Mouse (Mus musculus) kidney, adult 9 months (tissue): Measurements from ENCODE around the gene Fat2.

Source experiments
- DNase-seq: peaks from one replicate; pipeline ENCODE4 v3.0.0; 2022

Fat2 gene

GRCm38 (mm10) chr11:55329868-55330772, 6.2 kb downstream of the Fat2 start:
- no peak for DNase-seq

GRCm38 (mm10) chr11:55327558-55328409, 8.6 kb downstream of the Fat2 start:
- no peak for DNase-seq

GRCm38 (mm10) chr11:55327111-55327510, 9.3 kb downstream of the Fat2 start:
- DNase-seq = no peak

DNA sequence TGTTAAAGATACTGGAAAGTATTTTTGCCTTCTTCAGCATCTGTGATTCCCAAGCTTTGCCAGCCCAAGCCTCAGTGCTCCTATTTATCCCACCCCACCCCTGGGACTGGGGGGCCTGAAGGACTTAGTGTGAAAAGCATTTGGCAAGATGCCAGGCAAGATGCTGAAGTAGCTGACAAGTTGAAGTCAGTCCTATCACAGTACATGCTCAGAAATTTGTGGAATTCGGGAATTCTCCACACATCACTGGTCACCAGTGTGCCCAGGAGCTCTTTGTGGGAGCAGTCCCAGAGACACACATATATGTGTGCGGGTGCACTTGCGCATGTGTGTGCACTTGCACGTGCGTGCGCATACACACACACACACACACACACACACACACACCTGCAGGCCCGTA, 10.2 kb downstream of the Fat2 start:
- peak; percentile 4 for DNase-seq

- DNase-seq = no peak
Observed at GRCm38 (mm10) chr11:55323854-55324253, 12.5 kb downstream of the Fat2 start.

DNA sequence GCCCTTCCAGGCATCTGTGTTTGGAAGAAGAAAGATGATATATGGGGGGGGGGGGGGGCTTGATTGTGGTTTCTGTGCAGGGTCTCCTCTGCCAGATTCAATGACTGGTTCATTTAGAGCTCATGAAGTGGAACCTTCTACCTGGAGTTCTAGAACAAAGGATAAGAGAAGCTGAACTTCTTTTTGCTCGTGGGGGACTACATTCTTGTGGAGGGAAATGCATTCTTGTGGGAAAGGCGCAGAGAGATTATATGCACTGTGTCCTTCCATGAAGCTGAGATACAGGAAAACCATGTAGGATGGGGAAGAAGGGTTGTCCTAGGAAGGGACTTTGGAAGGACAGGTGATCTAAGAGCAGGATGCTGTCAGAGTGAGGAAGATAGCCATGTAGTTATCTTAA, 15.4 kb downstream of the Fat2 start:
- DNase-seq = no peak

DNA sequence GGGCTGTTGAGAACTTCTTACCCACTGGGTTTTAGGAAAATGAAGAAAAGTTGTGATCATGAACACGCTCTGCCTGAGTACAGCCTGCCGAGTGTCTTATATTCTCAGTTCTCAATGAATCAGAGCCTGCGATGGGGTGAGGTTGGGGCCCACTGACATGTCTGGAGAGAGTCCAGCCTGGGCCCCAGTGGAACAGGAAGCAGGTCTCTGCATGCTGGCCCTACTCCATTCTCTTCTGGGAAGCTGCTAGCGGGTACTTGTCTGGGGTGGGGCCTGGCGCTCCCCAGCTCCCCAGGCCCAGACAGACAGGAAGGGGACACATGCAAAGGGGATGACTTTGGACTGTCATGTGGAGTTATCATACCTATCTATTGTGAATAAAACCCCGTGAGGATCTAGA, 20.4 kb downstream of the Fat2 start:
- no peak for DNase-seq

DNA sequence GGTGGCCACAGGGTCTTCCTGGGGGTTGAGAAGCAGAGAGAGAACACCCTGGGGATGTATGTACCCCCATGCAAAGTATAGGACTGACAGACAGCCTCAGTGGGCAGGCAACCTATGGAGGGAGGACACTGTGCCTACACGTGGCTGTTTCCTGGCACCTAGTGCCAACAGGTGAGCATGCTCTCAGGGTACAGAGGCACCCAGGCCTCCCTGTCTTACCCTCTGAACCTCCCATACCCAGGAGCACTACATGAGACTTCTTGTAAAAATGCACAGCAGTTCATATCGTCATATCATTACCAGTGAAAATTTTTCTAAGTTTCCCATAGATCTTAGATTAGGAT, 21.7 kb downstream of the Fat2 start:
- no peak for DNase-seq

- DNase-seq = no peak
Observed at GRCm38 (mm10) chr11:55313768-55314703, 22.3 kb downstream of the Fat2 start.

DNA sequence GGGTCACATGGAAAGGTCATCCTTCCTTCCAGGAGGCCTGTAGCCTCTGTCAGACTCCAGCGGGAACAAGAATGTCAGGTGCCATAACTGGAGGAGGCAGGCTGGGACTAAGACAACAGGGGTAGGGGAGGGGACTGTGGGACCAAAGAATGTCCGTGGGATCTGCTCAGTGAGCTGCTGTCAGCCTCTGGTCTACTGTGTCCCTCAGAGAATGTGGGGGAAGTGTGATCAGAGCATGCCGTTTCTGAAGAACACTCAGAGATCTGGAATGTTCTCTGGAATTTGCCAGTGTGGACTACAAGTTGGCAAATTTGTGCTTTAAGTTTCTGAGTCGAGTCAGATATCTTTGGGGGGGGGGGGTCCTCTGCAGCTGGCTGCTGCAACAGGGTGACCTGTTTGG, 34.0 kb downstream of the Fat2 start:
- DNase-seq = no peak

DNA sequence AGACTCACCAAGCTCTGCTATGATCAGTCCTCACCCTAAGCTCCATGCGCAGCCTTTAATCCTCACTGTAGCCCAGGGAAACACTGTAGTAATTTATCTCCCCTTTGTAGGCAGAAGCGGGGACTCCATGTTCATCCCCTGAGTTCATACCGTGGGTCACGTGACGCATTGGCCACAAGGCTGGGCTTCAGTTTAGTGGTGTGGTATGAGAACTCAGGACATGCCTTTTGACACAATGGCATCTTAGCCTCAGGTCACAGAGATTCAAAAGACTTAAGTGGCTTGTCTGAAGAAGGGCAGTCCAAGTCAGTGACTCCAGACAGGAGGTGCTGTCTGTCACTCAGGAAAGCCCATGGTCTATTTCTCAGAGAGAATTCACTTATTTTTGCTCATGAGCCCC, 43.2 kb downstream of the Fat2 start:
- DNase-seq = no peak

GRCm38 (mm10) chr11:55291901-55292300, 44.5 kb downstream of the Fat2 start:
- no peak for DNase-seq

DNA sequence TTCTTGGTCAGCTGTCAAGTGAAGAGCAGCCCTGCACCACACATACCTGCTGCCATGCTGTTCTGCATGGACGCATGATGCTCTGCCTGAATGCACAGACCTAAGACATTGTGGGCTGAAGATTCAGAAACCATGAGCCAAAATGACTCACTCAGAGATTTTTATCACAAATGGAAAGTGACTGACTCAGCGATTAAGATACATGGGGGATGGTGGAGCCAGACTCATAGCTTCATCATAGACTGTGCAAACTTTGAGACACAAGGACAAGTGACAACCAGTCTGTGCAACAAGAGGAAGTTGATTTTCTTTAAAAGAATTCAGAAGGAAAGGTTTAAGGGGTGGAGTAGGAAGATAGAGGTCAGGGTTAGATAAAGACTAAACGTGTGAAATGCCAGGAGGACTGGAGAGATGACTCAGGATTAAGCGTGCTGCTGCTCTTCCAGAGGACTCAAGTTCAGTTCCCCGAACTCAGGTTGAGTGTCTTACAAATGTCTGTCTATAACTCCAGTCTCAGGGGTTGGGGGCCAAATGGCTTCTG, 46.4 kb downstream of the Fat2 start:
- no peak for DNase-seq

GRCm38 (mm10) chr11:55274756-55275155, 61.6 kb downstream of the Fat2 start:
- no peak for DNase-seq

- no peak for DNase-seq
Observed at GRCm38 (mm10) chr11:55268580-55268979, 67.8 kb downstream of the Fat2 start.

DNA sequence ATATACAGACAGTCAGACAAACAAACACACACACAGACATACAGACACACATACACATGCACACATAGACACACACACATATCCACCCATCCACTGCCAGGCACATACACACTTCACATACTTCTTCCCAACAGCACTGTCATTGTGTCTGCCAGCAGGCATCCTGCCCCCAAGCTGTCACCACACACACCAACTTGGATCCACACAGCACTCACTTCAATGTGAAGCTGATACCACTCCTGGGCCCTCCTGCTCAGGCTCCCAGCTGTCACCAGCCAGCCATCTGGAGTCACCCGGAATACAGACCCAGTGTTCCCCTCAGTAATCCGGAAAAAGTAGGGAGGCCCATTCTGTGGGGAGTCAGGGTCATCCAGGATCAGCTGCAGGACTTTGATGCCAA, 70.7 kb downstream of the Fat2 start:
- no peak for DNase-seq

DNA sequence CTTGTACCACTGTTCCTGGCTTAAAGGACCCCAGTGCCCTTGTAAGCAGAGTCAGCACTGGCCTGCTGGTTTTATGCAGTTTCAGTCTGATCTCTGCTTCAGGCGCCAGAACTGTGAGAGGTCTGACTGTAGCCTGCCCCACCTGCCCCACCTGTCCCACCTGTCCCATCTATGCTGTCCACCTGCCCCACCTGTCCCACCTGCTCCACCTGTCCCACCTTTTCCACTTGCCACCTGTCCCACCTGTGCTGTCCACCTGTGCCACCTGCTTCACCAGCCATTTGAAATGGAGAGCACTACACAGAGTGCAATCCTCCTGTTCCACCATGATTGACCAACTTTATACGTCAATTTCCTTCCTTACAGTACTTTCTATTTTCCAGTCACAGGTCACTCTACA, 72.0 kb downstream of the Fat2 start:
- DNase-seq = no peak

DNA sequence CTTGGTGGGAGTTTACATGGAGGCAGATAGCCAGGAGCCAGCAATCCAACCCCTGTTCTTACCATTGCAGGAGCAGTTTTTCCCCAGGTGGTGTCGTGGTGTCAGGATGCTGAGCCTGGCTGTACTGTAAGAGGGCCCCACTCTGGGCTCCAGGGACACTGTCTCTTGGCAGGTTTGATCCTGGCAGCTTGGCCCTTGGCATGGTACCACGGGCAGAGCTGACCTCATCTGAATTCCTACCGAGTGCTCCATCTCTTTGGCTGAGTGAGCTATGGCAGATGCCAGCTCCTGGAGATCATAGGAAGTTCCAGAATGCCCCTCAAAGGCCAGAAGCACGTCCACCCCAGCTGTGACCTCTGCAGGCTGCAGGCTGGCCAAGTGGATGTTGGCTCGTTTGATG, 74.4 kb downstream of the Fat2 start:
- DNase-seq = no peak

- DNase-seq = no peak
Observed at GRCm38 (mm10) chr11:55261105-55261504, 75.3 kb downstream of the Fat2 start.

- DNase-seq = peak; percentile 89
Observed at GRCm38 (mm10) chr11:55253391-55253790, 83.0 kb downstream of the Fat2 start.

DNA sequence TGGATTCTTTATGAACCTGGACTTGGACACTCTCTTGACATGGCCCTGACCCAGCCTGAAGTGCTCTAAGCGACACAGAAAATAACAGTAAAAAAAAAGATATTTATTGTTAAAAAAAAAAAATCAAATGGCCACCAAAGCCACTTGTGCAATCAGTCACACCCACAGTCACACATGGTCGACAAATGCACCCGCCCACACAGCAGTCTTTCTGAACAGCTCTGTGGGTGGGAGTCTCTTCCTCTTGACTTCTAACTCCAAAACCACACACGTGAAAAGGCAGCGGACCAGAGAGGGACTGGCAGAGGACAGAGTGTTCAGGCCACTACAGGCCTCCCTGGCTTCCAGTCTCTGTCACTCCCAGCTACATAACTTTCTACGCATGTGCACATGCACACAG, 85.8 kb downstream of the Fat2 start:
- DNase-seq = no peak

DNA sequence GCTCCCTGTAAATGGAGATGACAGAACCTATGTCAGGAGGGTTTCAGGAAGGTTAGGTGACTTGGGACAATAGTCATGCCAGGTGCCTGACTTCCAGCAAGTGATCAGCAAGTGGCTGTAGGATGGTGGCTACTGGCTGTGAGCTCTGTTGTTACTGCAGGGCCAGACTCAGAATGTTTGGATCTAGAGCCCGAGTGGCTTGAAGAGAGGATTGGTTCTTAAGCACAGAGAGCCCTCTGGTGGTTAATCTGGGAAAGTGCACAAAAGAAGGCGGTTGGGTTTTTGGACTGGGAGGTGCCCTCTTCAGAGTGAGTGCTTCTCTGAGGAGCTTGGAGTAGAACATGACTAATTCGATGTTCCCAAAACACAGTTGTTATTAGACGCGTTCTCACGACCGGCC, 95.8 kb downstream of the Fat2 start:
- peak; percentile 89 for DNase-seq

GRCm38 (mm10) chr11:55239496-55239895, 96.9 kb downstream of the Fat2 start:
- DNase-seq = no peak
